Mouse (Mus musculus) heart, embryonic 10.5 days (tissue): ENCODE measurements at regions not wholly inside any gene's neighbourhood (a gene's known extent, or its start where the extent isn't known, plus 50 kb on each side); places are given as distances from the start of the nearest gene placed in this dataset.
"Not testable (repeated sequence)": the region's sequence is repeated elsewhere in the genome, so short reads cannot be mapped to it uniquely, and the experiment has no call there.

Experiments used
- DNase-seq: peaks from one replicate; pipeline ENCODE4 v3.0.0-alpha.2; 2017; ENCODE audit warnings: low spot score
- H3K27ac ChIP-seq: fragments of 300-500 bp; sonication (generic); 2 replicates; pipeline ENCODE4 v1.5.1; 2016; ENCODE audit warnings: mild to moderate bottlenecking
- H3K27me3 ChIP-seq: fragments of 300-500 bp; sonication (generic); 2 replicates; pipeline ENCODE4 v1.6.1; 2016; ENCODE audit warnings: mild to moderate bottlenecking; ENCODE audit not compliant: poor library complexity, insufficient read depth, severe bottlenecking
- H3K36me3 ChIP-seq: fragments of 300-500 bp; sonication (generic); 2 replicates; pipeline ENCODE4 v1.6.1; 2016; ENCODE audit warnings: mild to moderate bottlenecking, moderate library complexity
- H3K4me1 ChIP-seq: fragments of 300-500 bp; sonication (generic); 2 replicates; pipeline ENCODE4 v1.6.1; 2016; ENCODE audit warnings: mild to moderate bottlenecking
- H3K4me3 ChIP-seq: fragments of 300-500 bp; sonication (generic); 2 replicates; pipeline ENCODE4 v1.5.1; 2016; ENCODE audit warnings: mild to moderate bottlenecking, moderate library complexity
- H3K9me3 ChIP-seq: fragments of 300-500 bp; sonication (generic); 2 replicates; pipeline ENCODE4 v1.6.1; 2016; ENCODE audit warnings: mild to moderate bottlenecking, moderate library complexity
- WGBS: fragments of 180-500 bp; shearing (Covaris S2); methylation state at CpG from one replicate; pipeline ENCODE4 v1.1.7; 2016; 5-methylcytosine and 5-hydroxymethylcytosine counted together

- DNase-seq = peak; percentile 87
- not testable (repeated sequence) for H3K27me3 ChIP-seq, H3K4me1 ChIP-seq, H3K9me3 ChIP-seq, H3K27ac ChIP-seq
- 2% methylated on average over 14 of the region's 48 CpGs for WGBS
- H3K4me3 ChIP-seq = peak overlapping the region; percentile 52
- peaks cover 13% of the 10 kb centered on the region for H3K36me3 ChIP-seq
These were observed 51.0 kb upstream of the Zfp873 start for GRCm38 (mm10) chr10:81996742-81997536.
